Mouse (Mus musculus): ENCODE data around the gene Angel1. TPM values are rescaled to one million over a fixed set of nuclear protein-coding genes. Genes with fewer than 3 reads are reported as not detected.

Gene Angel1
- polyA plus RNA-seq, 1 experiment from 2014 or later = 10.2 TPM

GRCm38 (mm10) chr12:86761036-86761435, 34.8 kb upstream of the Angel1 start:
- Histone ChIP-seq H3K4me3 (replicated peaks) (no peak overlapping the region), H3K4me2 (no peak overlapping the region), H3K27me3 (0 out of 2 replicates have a peak, but pooled peaks cover 3% of the 10 kb centered on the region), H3K9me3 (replicated peaks) (no peaks in the 10 kb centered on the region), H3K36me3 (no peaks in the 10 kb centered on the region), H3K4me1 (no peaks in the 10 kb centered on the region), H3K27ac (no peak overlapping the region), H3K9ac (no peak overlapping the region)
- WGBS = 74% methylated on average over 13 of the region's 13 CpGs
- no peak for ATAC-seq (replicated peaks; ENCODE audit: low FRiP score)

DNA sequence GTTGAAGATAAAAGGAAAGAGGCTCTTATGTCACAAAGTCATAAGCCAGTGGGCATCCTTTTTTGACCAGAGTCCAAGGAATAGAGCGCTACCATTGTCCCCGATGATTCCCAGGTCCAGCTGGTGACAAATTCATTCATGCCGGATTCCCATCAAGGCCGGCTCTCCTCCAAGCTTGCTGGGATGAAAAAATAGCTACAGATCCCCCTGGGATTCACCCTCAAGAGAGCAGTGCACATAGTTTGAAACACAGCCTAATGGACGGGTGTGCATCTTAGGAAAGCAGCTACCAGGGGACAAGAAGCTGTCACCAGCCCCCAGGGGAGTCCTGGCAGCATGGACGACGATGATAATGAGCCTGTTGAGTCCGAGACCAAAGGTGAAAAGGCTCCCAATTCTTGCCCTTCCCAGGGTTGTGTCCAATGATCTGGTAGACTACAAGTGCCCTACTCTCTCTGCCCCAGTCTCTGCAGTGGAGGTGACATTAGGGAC, 8.1 kb upstream of the Angel1 start, which contains the start of gene Lrrc74a:
Lrrc74a (plus strand) TSS at position 51 of the 492 bp plus-strand sequence.
- no peaks in the 10 kb centered on the region for H3K36me3 ChIP-seq
- no peak within 1 kb of the TSS for H3K27ac ChIP-seq
- H3K27me3 ChIP-seq = no peaks in the 10 kb centered on the region
- H3K9me3 ChIP-seq (replicated peaks) = no peaks in the 10 kb centered on the region
- WGBS = 83% methylated on average over 8 of the region's 8 CpGs
- no peak for ATAC-seq (replicated peaks; ENCODE audit: low FRiP score)
- no peak within 1 kb of the TSS for H3K9ac ChIP-seq
- no peak within 1 kb of the TSS for H3K4me2 ChIP-seq
- no peaks in the 10 kb centered on the region for H3K4me1 ChIP-seq
- no peak within 1 kb of the TSS for H3K4me3 ChIP-seq (replicated peaks)

- peak overlapping the region; percentile 98 for H3K4me2 ChIP-seq
- under 1% methylated on average over 19 of the region's 19 CpGs for WGBS
- peak; percentile 41 for ATAC-seq (replicated peaks; ENCODE audit: low FRiP score)
Observed at GRCm38 (mm10) chr12:86725706-86726105, 554 bp downstream of the Angel1 start.

DNA sequence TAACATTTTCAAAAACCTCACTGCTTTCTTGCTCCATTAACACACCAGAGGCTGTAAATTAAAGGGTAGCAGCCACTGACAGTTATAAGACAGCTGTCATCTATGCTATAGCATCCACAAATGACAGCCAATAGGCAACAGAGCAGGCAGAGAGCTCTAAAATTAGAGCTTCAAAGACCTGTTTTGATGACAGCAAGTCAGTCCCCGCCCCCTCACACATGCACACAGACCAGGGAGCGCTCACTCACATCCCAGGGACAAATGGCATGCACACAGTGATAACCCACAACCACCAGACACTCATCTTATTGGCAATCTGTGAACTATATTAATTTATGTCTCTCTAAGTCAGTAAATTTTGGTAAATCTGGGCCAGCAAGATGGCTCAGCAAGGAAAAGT, 2.0 kb downstream of the Angel1 start:
- H3K27me3 ChIP-seq = no peaks in the 10 kb centered on the region
- H3K9me3 ChIP-seq (replicated peaks) = no peaks in the 10 kb centered on the region
- peaks cover 7% of the 10 kb centered on the region; the same call in 1 of the 2 replicates for H3K4me1 ChIP-seq
- 0 out of 2 replicates have a peak, but pooled peaks cover 6% of the 10 kb centered on the region for H3K36me3 ChIP-seq
- 63% methylated on average over 2 of the region's 2 CpGs for WGBS
- H3K9ac ChIP-seq = no peak overlapping the region
- no peak overlapping the region for H3K4me3 ChIP-seq (replicated peaks)
- H3K27ac ChIP-seq = no peak overlapping the region
- no peak overlapping the region for H3K4me2 ChIP-seq
- ATAC-seq (replicated peaks; ENCODE audit: low FRiP score) = no peak

More at GRCm38 (mm10) chr12:86725706-86726105, 554 bp downstream of the Angel1 start:
- Histone ChIP-seq H3K27me3 (no peaks in the 10 kb centered on the region), H3K36me3 (no peaks in the 10 kb centered on the region), H3K4me1 (peaks cover 7% of the 10 kb centered on the region; the same call in 1 of the 2 replicates), H3K9ac (peak overlapping the region; percentile 69), H3K27ac (peak overlapping the region; percentile 57; the same call in 1 of the 2 replicates), H3K9me3 (replicated peaks) (no peaks in the 10 kb centered on the region), H3K4me3 (replicated peaks) (peak overlapping the region; percentile 76)

GRCm38 (mm10) chr12:86721453-86721852, 4.8 kb downstream of the Angel1 start:
- Histone ChIP-seq H3K27ac (no peak overlapping the region), H3K9me3 (replicated peaks) (no peaks in the 10 kb centered on the region), H3K9ac (no peak overlapping the region), H3K4me1 (peaks cover 7% of the 10 kb centered on the region; the same call in 1 of the 2 replicates), H3K27me3 (no peaks in the 10 kb centered on the region), H3K4me3 (replicated peaks) (no peak overlapping the region), H3K36me3 (0 out of 2 replicates have a peak, but pooled peaks cover 6% of the 10 kb centered on the region), H3K4me2 (no peak overlapping the region)
- WGBS = 85% methylated on average over 5 of the region's 5 CpGs
- ATAC-seq (replicated peaks; ENCODE audit: low FRiP score) = no peak

DNA sequence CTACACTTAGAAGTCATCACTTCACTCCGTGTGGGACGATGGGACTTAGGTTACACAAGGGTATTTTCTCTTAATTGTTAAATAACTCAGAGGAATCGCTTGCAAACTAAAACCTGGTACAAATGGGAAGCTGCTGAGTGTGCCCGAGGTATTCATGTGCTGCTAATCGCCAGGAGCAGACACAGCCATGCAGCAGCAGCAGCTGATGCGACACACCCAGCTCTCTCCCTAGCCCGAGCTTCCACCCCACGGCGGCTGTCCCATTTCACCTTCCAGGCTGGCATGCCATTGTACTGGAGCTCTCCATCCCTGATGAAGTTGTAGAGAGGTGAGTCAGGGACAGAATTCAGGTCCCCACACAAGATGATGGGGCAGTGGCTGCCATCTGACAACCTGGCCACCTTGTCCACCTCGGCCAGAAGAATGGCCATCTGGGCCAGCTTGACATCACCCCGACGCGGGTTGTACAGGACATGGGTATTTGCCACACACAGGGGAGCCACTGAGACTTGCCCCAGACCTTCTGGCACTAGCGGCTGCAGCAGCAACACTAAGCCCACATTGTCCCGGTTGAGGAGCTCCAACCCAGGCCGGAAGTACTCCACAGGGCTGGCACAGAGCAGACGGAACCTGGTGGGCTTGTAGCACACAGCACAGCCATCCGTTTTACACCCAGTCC, 6.2 kb downstream of the Angel1 start:
- H3K27me3 ChIP-seq = no peaks in the 10 kb centered on the region
- peaks cover under 1% of the 10 kb centered on the region; the same call in 1 of the 2 replicates for H3K4me1 ChIP-seq
- no peaks in the 10 kb centered on the region for H3K9me3 ChIP-seq (replicated peaks)
- WGBS = 87% methylated on average over 18 of the region's 18 CpGs
- no peak overlapping the region for H3K4me3 ChIP-seq (replicated peaks)
- H3K4me2 ChIP-seq = no peak overlapping the region
- H3K9ac ChIP-seq = no peak overlapping the region
- H3K36me3 ChIP-seq = 0 out of 2 replicates have a peak, but pooled peaks cover 6% of the 10 kb centered on the region
- H3K27ac ChIP-seq = no peak overlapping the region
- no peak for ATAC-seq (replicated peaks; ENCODE audit: low FRiP score)

DNA sequence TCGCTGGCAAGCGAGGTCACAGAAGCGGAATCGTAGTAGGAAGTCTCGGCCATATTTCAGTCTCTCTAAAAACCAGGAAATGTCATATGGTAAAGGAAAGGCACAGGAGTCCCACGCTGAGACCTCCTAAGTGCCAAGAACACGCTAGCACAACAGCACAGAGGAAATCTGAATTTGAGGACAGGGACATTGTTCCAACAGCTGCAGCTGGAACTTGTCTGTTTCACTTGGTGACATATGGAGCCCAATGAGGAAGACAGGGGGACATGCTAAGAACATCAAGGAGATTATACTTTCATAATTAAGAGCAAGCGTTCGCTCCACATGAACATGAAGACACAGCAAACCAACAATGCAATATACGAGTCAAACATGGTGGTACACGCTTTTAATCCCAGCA, 9.3 kb downstream of the Angel1 start:
- H3K4me2 ChIP-seq = no peak overlapping the region
- H3K9me3 ChIP-seq (replicated peaks) = no peaks in the 10 kb centered on the region
- WGBS = 89% methylated on average over 11 of the region's 11 CpGs
- H3K36me3 ChIP-seq = 0 out of 2 replicates have a peak, but pooled peaks cover 6% of the 10 kb centered on the region
- H3K27ac ChIP-seq = no peak overlapping the region
- H3K9ac ChIP-seq = no peak overlapping the region
- H3K4me1 ChIP-seq = no peaks in the 10 kb centered on the region
- no peaks in the 10 kb centered on the region for H3K27me3 ChIP-seq
- ATAC-seq (replicated peaks; ENCODE audit: low FRiP score) = no peak
- H3K4me3 ChIP-seq (replicated peaks) = no peak overlapping the region

DNA sequence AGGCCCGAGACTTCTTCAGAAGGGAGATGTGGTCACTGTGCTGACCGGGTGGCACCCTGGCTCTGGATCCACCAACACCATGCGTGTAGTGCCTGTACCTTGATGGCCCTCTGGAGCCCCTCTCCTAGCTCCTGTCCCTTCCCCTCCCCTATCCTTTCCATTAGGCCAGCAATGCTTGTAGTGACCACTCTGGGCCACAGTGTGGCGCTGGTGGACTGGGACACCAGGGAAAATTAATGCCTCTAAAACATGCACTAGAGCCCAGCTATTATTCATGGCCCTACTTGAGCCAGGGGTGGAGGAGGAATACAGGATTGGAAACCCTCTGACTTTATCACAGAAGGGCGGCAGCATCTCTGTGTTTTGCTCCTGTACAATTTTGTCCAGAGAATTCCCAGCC, 10.9 kb downstream of the Angel1 start:
- 51% methylated on average over 5 of the region's 5 CpGs for WGBS
- H3K27ac ChIP-seq = no peak overlapping the region
- no peaks in the 10 kb centered on the region for H3K9me3 ChIP-seq (replicated peaks)
- H3K27me3 ChIP-seq = no peaks in the 10 kb centered on the region
- H3K9ac ChIP-seq = no peak overlapping the region
- no peaks in the 10 kb centered on the region for H3K4me1 ChIP-seq
- no peak for ATAC-seq (replicated peaks; ENCODE audit: low FRiP score)
- no peak overlapping the region for H3K4me3 ChIP-seq (replicated peaks)
- no peak overlapping the region for H3K4me2 ChIP-seq
- 0 out of 2 replicates have a peak, but pooled peaks cover 5% of the 10 kb centered on the region for H3K36me3 ChIP-seq

GRCm38 (mm10) chr12:86714026-86714425, 12.2 kb downstream of the Angel1 start:
- no peaks in the 10 kb centered on the region for H3K9me3 ChIP-seq (replicated peaks)
- H3K27ac ChIP-seq = no peak overlapping the region
- H3K36me3 ChIP-seq = no peaks in the 10 kb centered on the region
- WGBS = 71% methylated on average over 5 of the region's 5 CpGs
- H3K4me1 ChIP-seq = no peaks in the 10 kb centered on the region
- H3K9ac ChIP-seq = no peak overlapping the region
- no peak overlapping the region for H3K4me3 ChIP-seq (replicated peaks)
- H3K27me3 ChIP-seq = no peaks in the 10 kb centered on the region
- no peak for ATAC-seq (replicated peaks; ENCODE audit: low FRiP score)
- no peak overlapping the region for H3K4me2 ChIP-seq

DNA sequence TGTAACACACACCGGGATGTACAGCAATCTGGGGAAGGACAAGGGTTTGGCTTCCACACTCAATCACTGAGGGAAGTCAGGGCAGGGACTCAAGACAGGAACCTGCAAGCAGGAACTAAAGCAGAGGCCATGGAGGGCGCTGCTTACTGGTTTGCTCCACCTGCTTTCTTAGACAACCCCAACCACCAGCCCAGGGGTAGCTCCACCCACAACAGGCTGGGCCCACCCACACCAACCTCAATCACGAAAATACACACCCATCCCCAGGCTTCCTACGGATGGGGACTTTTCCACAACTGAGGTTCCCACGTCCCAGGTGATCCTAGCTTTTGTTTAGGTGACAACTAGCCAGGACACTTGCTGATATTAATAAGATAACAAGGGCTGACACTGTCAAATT, 20.4 kb downstream of the Angel1 start:
- H3K4me2 ChIP-seq = no peak overlapping the region
- no peaks in the 10 kb centered on the region for H3K27me3 ChIP-seq
- no peak overlapping the region for H3K27ac ChIP-seq
- H3K9ac ChIP-seq = no peak overlapping the region
- H3K4me1 ChIP-seq = no peaks in the 10 kb centered on the region
- no peak overlapping the region for H3K4me3 ChIP-seq (replicated peaks)
- H3K9me3 ChIP-seq (replicated peaks) = no peaks in the 10 kb centered on the region
- 85% methylated on average over 5 of the region's 5 CpGs for WGBS
- 0 out of 2 replicates have a peak, but pooled peaks cover 5% of the 10 kb centered on the region for H3K36me3 ChIP-seq
- ATAC-seq (replicated peaks; ENCODE audit: low FRiP score) = no peak

DNA sequence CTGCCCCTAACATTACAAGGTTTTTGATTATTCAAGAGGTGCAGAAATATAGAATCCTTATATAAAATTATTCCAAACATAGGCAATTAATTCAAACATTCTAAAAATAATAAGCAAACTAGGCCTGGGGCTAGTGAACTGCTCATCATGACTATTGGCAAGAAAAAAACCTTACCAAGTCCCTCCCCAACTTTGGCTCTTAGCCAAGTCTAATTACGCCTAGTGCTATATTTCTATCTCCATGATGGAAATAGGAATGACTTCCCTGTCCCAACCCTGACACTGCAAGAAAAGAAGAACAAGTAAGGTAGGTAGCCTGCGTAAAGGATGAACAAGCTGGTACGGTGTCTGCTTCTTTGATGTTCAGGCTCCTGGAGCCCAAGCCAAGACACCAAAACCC, 23.6 kb downstream of the Angel1 start:
- H3K9ac ChIP-seq = no peak overlapping the region
- 0 out of 2 replicates have a peak, but pooled peaks cover 5% of the 10 kb centered on the region for H3K36me3 ChIP-seq
- 90% methylated on average over 3 of the region's 3 CpGs for WGBS
- H3K27ac ChIP-seq = no peak overlapping the region
- no peaks in the 10 kb centered on the region for H3K9me3 ChIP-seq (replicated peaks)
- H3K27me3 ChIP-seq = no peaks in the 10 kb centered on the region
- ATAC-seq (replicated peaks; ENCODE audit: low FRiP score) = no peak
- H3K4me2 ChIP-seq = no peak overlapping the region
- H3K4me3 ChIP-seq (replicated peaks) = no peak overlapping the region
- peaks cover 7% of the 10 kb centered on the region for H3K4me1 ChIP-seq

- no peak overlapping the region for H3K4me3 ChIP-seq (replicated peaks)
- H3K4me2 ChIP-seq = no peak overlapping the region
- H3K27me3 ChIP-seq = no peaks in the 10 kb centered on the region
- no peaks in the 10 kb centered on the region for H3K9me3 ChIP-seq (replicated peaks)
- no peak overlapping the region for H3K27ac ChIP-seq
- ATAC-seq (replicated peaks; ENCODE audit: low FRiP score) = no peak
- 93% methylated on average over 4 of the region's 4 CpGs for WGBS
- H3K36me3 ChIP-seq = 0 out of 2 replicates have a peak, but pooled peaks cover 5% of the 10 kb centered on the region
- H3K9ac ChIP-seq = no peak overlapping the region
- H3K4me1 ChIP-seq = peaks cover 7% of the 10 kb centered on the region
Observed at GRCm38 (mm10) chr12:86701491-86701890, 24.8 kb downstream of the Angel1 start.

Measured in kidney, embryonic 15.5 days (tissue).